Mouse (Mus musculus): ENCODE results near the gene Fads6. TPM values are rescaled to one million over a fixed set of nuclear protein-coding genes. Genes with fewer than 3 reads are reported as not detected.

The Fads6 gene
- total RNA-seq, 2 experiments from 2014 or later = 1.3 to 2.9 TPM

GRCm38 (mm10) chr11:115264136-115264861 lies 33.2 kb downstream of the Fads6 start:
- ATAC-seq (replicated peaks; ENCODE audit: poor library complexity, severe bottlenecking) = no peak

DNA sequence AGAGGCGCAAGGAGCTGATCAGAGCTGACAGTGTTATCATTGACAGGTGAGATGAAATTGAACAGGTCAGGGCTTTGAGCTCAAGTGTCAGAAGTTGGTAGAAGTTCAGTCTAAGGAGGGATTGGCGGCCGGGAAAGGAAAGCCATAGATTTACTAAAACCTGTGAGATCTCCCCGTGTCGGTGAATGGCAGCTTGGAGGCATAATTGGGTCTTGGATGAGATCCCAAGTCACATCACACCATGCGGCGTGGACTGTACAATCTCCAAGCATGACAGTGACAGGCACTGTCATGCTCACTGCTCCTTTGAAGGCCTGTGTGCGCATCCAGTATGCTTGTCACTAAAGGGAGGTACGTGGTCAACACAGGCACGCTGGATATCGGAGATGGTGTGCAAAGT lies 34.5 kb downstream of the Fads6 start:
- ATAC-seq (replicated peaks; ENCODE audit: poor library complexity, severe bottlenecking) = no peak

DNA sequence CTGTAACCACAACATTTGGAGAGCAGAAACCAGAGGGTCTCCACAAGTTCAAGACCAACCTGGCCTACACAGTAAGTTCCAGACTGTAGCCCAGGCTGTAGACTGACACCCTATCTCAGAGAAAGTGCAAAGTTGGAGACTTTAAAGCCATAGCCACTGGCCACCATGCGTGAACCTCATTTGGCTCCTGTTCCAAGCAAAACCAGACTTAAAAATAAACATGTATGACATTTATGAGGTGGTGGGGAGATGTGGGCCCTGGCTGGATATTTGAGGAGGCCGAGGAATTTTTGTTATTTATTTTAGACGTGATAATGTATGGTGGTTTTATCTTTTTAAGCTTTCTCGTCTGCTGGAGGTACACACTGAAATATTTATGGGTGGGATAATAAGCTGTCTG lies 38.3 kb downstream of the Fads6 start:
- no peak for ATAC-seq (replicated peaks; ENCODE audit: poor library complexity, severe bottlenecking)

DNA sequence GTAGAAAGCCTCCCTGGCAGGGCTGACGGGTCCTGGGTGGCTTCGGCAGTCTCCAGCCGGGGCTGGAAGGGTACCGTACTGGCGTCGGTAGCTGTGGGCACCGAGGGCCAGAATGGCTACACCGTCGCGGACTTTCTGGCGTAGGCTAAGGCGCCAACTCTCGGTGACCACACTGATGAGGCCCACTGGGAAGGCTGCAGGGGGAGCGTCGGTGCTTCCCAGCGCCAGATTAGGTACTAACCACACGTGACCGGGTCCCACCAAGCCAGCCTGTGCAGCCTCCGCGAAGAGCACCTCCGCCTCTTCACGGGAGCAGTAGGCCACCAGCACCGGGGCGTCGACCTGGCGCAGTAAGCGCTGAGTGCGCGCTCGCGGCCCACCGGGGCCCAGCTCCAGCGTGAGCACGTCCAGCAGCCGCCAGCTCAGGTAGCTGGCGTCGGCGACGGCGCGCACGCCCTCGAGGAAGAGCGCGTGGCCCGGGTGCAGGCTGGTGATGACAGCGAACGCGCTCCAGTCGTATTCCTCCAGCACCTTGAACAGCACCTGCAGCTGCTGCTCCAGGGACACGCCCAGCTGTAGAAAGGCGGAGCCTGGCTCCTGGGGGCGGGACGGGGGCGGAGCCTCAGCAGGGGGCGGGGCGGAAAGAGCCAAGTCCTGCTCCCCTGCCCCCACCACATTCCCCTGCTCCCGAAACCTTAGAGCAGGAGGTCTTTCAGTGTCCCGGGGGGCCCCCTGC lies 39.5 kb downstream of the Fads6 start:
- peak; percentile 85 for ATAC-seq (replicated peaks; ENCODE audit: poor library complexity, severe bottlenecking)

DNA sequence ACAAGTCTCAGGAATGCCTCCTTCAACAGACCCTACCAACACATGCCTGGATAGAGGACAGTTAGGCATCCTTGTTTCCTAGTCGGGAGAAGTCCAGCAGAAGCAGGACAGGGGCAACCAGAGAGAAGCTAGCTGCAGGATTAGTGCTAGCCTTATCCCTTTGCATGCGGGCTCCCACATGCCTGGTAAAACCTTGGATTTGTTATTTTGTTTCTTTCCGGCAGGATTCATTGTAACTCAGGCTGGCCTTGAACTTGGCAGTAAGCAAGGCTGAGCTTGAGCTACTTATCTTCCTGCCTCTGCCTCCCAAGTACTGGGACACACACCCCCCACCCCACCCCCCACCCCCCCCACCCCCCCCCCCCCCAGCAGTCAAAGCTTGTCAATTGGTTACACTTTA lies 46.2 kb downstream of the Fads6 start:
- ATAC-seq (replicated peaks; ENCODE audit: poor library complexity, severe bottlenecking) = no peak

DNA sequence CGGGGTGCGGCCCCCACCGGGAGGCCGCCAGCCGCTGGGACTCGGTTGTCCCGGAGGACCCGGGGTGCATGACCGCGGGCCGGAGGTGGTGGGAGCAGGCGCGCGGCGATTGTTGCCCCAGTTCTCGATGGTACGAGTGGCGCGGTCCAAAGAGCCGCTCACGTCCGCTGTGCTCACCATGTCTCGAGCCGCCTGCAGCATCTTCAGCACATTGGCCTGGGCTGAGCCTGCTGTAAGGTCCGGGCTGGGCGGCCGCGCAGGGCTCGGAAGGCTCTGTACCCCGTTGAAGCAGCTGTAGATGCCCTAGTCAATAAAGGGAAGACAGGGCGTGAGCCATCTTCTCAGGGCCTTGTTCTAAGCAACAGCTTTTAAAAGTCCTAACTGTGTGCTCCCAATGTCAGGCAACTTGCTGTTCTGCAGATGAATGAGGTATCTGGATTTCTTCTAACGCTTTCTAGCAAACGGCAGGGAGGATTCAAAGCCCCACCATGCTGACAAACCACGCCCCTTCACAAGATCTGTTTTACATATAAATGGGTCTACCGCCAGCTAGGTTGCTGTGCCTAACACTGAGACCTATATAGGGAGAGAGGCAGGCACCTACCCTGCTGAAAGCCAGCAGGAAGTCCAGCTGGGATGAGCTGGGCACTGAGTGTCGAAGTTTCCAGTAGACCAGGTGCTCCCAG lies 46.9 kb downstream of the Fads6 start:
- ATAC-seq (replicated peaks; ENCODE audit: poor library complexity, severe bottlenecking) = peak; percentile 10; the same call in 1 of the 2 replicates

DNA sequence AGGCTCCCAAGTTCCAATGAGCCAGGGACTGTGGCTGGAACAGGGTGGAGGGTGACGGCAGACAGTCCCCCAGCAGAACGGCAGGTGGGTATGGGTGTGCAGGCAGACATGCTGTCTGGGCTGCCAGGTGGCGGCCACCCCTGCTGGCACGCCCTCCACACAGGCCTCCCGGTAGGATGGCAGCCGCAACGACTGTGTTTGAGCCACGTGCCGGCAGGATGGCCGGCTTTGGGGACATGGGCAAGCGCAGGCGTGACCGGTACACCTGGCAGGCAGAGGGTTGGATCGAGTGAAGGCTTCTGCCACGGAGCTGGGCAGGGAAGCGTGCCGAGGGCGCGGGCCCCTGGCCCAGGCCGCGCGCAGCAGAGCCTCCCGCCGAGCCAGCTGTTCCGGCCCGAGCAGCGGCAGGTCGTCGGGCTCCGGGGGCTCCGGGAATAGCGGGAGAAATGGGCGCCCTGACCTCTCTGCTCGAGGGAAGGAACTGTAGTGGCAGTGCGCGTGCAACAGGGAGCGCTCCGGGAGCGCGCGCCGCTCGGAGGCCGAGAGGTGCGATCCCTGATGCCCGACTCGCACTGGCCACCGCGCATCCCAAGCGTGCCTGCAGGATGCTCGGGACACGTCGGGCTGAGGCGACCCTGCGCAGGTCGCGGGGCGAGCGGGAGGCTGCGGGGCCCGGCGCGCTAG lies 47.6 kb downstream of the Fads6 start:
- ATAC-seq (replicated peaks; ENCODE audit: poor library complexity, severe bottlenecking) = no peak

GRCm38 (mm10) chr11:115247945-115248344 lies 49.5 kb downstream of the Fads6 start:
- 0 out of 2 replicates have a peak, but pooled peaks have one; percentile 15 for ATAC-seq (replicated peaks; ENCODE audit: poor library complexity, severe bottlenecking)

GRCm38 (mm10) chr11:115247240-115247639 lies 50.2 kb downstream of the Fads6 start:
- ATAC-seq (replicated peaks; ENCODE audit: poor library complexity, severe bottlenecking) = no peak

GRCm38 (mm10) chr11:115246386-115246785 lies 51.1 kb downstream of the Fads6 start:
- ATAC-seq (replicated peaks; ENCODE audit: poor library complexity, severe bottlenecking) = no peak

DNA sequence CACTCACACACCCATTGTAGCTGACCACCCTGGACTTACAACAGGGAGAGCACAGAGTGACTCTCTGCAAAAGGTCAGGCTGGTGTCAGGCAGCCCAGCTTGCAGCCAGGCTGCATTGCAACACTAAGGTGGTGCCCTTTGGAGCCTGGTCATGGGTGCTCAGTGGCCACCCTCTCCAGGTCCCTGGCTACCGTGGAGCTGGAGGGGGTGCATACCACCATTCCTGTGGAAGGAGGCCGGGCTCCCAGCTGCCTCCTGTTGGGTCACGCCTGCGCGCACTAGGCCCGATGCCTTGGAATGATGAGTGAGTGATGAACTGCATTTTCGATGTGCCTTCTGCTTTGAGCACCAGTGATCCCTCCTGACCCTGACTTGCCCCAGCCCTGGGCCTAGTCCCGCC lies 52.6 kb downstream of the Fads6 start:
- no peak for ATAC-seq (replicated peaks; ENCODE audit: poor library complexity, severe bottlenecking)

- ATAC-seq (replicated peaks; ENCODE audit: poor library complexity, severe bottlenecking) = no peak
Observed at GRCm38 (mm10) chr11:115243783-115244182, 53.7 kb downstream of the Fads6 start.

DNA sequence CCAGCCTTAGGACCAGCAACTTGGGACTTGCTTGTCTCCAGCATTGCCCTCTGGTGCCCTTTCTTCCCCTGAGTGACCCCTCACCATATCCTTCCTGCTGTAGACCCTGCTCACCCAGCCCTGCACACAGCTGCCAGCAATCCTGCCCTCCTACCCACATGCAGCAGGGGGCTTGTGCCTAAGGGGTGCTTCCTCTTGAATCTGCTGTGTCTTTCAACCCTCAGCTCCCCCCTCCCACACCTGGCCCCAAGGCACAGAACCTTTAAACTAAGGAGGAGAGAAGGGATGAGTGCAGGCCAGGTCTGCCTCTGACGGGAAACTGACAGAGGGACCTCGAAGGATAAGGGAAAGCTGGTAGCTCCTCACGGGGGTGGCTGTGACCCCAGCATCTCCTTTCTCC lies 54.7 kb downstream of the Fads6 start:
- no peak for ATAC-seq (replicated peaks; ENCODE audit: poor library complexity, severe bottlenecking)

- ATAC-seq (replicated peaks; ENCODE audit: poor library complexity, severe bottlenecking) = no peak
Observed at GRCm38 (mm10) chr11:115241402-115241801, 56.1 kb downstream of the Fads6 start.

DNA sequence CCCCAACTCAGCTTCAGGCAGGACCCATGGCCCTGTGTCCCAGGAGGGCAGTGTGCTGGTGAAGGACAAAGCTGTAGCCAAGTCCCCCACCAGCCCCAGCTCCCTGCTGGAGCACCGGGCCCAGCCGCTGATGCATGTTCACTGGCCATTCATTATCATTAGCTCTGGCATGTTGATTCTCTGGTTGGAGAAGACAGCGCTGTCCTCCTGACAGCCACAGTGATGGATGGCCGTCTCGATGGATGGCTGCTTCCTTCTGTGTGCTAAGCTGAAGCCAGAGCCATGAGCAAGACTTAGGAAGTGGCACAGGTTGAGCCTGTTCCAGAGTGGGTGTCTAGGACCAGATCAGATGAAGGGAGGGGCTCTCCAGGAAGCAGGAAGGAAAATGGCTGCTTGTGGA lies 60.9 kb downstream of the Fads6 start:
- ATAC-seq (replicated peaks; ENCODE audit: poor library complexity, severe bottlenecking) = no peak

GRCm38 (mm10) chr11:115234320-115235044 lies 63.0 kb downstream of the Fads6 start:
- no peak for ATAC-seq (replicated peaks; ENCODE audit: poor library complexity, severe bottlenecking)

- no peak for ATAC-seq (replicated peaks; ENCODE audit: poor library complexity, severe bottlenecking)
Observed at GRCm38 (mm10) chr11:115233526-115234290, 63.8 kb downstream of the Fads6 start.

DNA sequence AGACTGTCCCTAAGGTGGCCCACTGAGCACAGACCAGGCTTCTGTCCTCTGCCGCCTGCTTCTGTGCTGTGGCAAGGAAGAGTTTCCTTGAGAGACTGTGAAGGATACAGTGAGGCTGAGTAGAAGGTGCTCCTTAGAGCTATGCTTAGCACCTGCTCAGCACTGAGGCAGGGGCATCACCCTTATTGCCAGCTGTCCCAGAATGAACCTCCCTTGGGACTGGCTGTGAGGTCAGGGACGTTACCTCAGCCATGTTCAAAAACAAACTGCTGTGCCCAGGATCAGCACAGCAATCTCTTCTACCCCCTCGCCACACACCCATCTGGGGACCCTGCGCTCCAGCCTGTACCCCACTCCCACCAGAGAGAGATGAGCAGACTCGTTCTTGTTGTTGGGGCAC lies 64.6 kb downstream of the Fads6 start:
- no peak for ATAC-seq (replicated peaks; ENCODE audit: poor library complexity, severe bottlenecking)

GRCm38 (mm10) chr11:115231924-115232323 lies 65.5 kb downstream of the Fads6 start:
- ATAC-seq (replicated peaks; ENCODE audit: poor library complexity, severe bottlenecking) = 0 out of 2 replicates have a peak, but pooled peaks have one; percentile 10
